Mouse (Mus musculus) kidney, adult 2 months (tissue): ENCODE measurements at regions not wholly inside any gene's neighbourhood (a gene's known extent, or its start where the extent isn't known, plus 50 kb on each side); places are given as distances from the start of the nearest gene placed in this dataset.

Experiments used
- DNase-seq: peaks from one replicate; pipeline ENCODE4 v3.0.0; 2021
- H3K27ac ChIP-seq: fragments of 200-500 bp; 2 replicates; pipeline ENCODE4 v1.5.1; 2012; ENCODE audit warnings: low read depth, low read length, control low read depth, inconsistent platforms; ENCODE audit not compliant: insufficient read depth
- H3K27me3 ChIP-seq: fragments of 200-500 bp; replicated peaks from 2 replicates; pipeline ENCODE4 v1.6.1; 2012; ENCODE audit warnings: mild to moderate bottlenecking, moderate library complexity, low read length, inconsistent platforms; ENCODE audit not compliant: control insufficient read depth, insufficient read depth
- H3K36me3 ChIP-seq: fragments of 200-500 bp; 2 replicates; pipeline ENCODE4 v1.6.1; 2012; ENCODE audit warnings: mild to moderate bottlenecking, moderate library complexity, low read length, inconsistent platforms; ENCODE audit not compliant: control insufficient read depth, insufficient read depth
- H3K4me1 ChIP-seq: fragments of 200-500 bp; 2 replicates; pipeline ENCODE4 v1.6.1; 2011; ENCODE audit warnings: low read length; ENCODE audit not compliant: control insufficient read depth, insufficient read depth
- H3K4me3 ChIP-seq: fragments of 200-500 bp; 2 replicates; pipeline ENCODE4 v1.5.1; 2011; ENCODE audit warnings: mild to moderate bottlenecking, low read depth, low read length, control low read depth; ENCODE audit not compliant: insufficient read depth
- CTCF ChIP-seq: fragments of 200-500 bp; conservative IDR thresholded peaks from 2 replicates; pipeline ENCODE4 v1.5.1; 2011; ENCODE audit warnings: low read depth, mild to moderate bottlenecking, control low read depth, low read length, moderate library complexity, mixed read lengths; ENCODE audit not compliant: insufficient read depth, insufficient read length
- POLR2A ChIP-seq: fragments of 200-500 bp; IDR thresholded peaks from one replicate; pipeline ENCODE4 v1.6.1; 2011; ENCODE audit warnings: low read depth, low read length, control low read depth
- WGBS: fragments of 180-500 bp; shearing (Covaris S2); methylation state at CpG from one replicate; pipeline ENCODE4 v1.1.7; 2018; 5-methylcytosine and 5-hydroxymethylcytosine counted together

- 94% methylated on average over 4 of the region's 4 CpGs for WGBS
- H3K36me3 ChIP-seq, result no peaks in the 10 kb centered on the region
- no peaks in the 10 kb centered on the region for H3K27me3 ChIP-seq
- H3K27ac ChIP-seq, result no peak overlapping the region
- no peak for DNase-seq
- no peak overlapping the region for H3K4me3 ChIP-seq
- TF ChIP-seq POLR2A (no peak), CTCF (no peak)
- H3K4me1 ChIP-seq, result no peaks in the 10 kb centered on the region
Observed at GRCm38 (mm10) chr14:101373864-101374263, 173.7 kb upstream of the Prr30 start.

- Histone ChIP-seq H3K4me3 (no peak overlapping the region), H3K36me3 (no peaks in the 10 kb centered on the region), H3K27ac (no peak overlapping the region), H3K4me1 (no peaks in the 10 kb centered on the region), H3K27me3 (no peaks in the 10 kb centered on the region)
- 82% methylated on average over 2 of the region's 2 CpGs for WGBS
- no peak for DNase-seq
- TF ChIP-seq CTCF (no peak), POLR2A (no peak)
Observed at GRCm38 (mm10) chr14:101359860-101360259, 159.7 kb upstream of the Prr30 start.

- no peak for DNase-seq
- H3K27me3 ChIP-seq, result no peaks in the 10 kb centered on the region
- 65% methylated on average over 3 of the region's 3 CpGs for WGBS
- H3K4me3 ChIP-seq, result no peak overlapping the region
- H3K36me3 ChIP-seq, result no peaks in the 10 kb centered on the region
- no peak for TF ChIP-seq CTCF
- TF ChIP-seq POLR2A, result no peak
- H3K4me1 ChIP-seq, result no peaks in the 10 kb centered on the region
- no peak overlapping the region for H3K27ac ChIP-seq
Observed at GRCm38 (mm10) chr14:101353009-101353378, 152.9 kb upstream of the Prr30 start.

- no peak for TF ChIP-seq CTCF
- H3K36me3 ChIP-seq, result no peaks in the 10 kb centered on the region
- H3K4me1 ChIP-seq, result no peaks in the 10 kb centered on the region
- no peak overlapping the region for H3K27ac ChIP-seq
- no peaks in the 10 kb centered on the region for H3K27me3 ChIP-seq
- no peak for DNase-seq
- 32% methylated on average over 6 of the region's 6 CpGs for WGBS
- H3K4me3 ChIP-seq, result no peak overlapping the region
Observed at GRCm38 (mm10) chr14:101352046-101353008, 152.2 kb upstream of the Prr30 start.

GRCm38 (mm10) chr14:101340331-101340730 is 140.2 kb upstream of the Prr30 start:
- 95% methylated on average over 1 of the region's 1 CpGs for WGBS
- H3K4me1 ChIP-seq, result no peaks in the 10 kb centered on the region
- no peak overlapping the region for H3K4me3 ChIP-seq
- H3K36me3 ChIP-seq, result no peaks in the 10 kb centered on the region
- no peak for TF ChIP-seq CTCF
- TF ChIP-seq POLR2A, result no peak
- no peak overlapping the region for H3K27ac ChIP-seq
- no peaks in the 10 kb centered on the region for H3K27me3 ChIP-seq
- no peak for DNase-seq

- WGBS, result 75% methylated on average over 4 of the region's 4 CpGs
- Histone ChIP-seq H3K4me1 (no peaks in the 10 kb centered on the region), H3K36me3 (no peaks in the 10 kb centered on the region), H3K4me3 (no peak overlapping the region), H3K27ac (no peak overlapping the region), H3K27me3 (no peaks in the 10 kb centered on the region)
- no peak for DNase-seq
- TF ChIP-seq CTCF (no peak), POLR2A (no peak)
Observed at GRCm38 (mm10) chr14:101332015-101332414, 131.9 kb upstream of the Prr30 start.

GRCm38 (mm10) chr14:101327421-101327820 is 127.3 kb upstream of the Prr30 start:
- TF ChIP-seq CTCF (no peak), POLR2A (no peak)
- Histone ChIP-seq H3K4me1 (no peaks in the 10 kb centered on the region), H3K27me3 (no peaks in the 10 kb centered on the region), H3K36me3 (no peaks in the 10 kb centered on the region), H3K27ac (no peak overlapping the region), H3K4me3 (no peak overlapping the region)
- no peak for DNase-seq
- WGBS, result 83% methylated on average over 6 of the region's 6 CpGs
